Mouse (Mus musculus): ENCODE measurements around the gene Tcaim. TPM values are rescaled to one million over a fixed set of nuclear protein-coding genes. Genes with fewer than 3 reads are reported as not detected.
A peak's percentile ranks its signal among the peaks of the same experiment; 100 is the strongest.

Tcaim gene
- polyA plus RNA-seq (2012; rRNA removed), result 14.2 and 16.8 TPM in 2 replicates

GRCm38 (mm10) chr9:122805053-122805844 is at the start of gene Tcaim:
Gene Tcaim (plus strand): TSS chr9:122805539.
- Histone ChIP-seq H3K4me1 (ENCODE audit: control insufficient read depth, insufficient read depth, low read length) (peaks cover 10% of the 10 kb centered on the region; the same call in 1 of the 2 replicates), H3K27me3 (replicated peaks; ENCODE audit: control insufficient read depth, insufficient read depth, low read length) (no peaks in the 10 kb centered on the region), H3K36me3 (ENCODE audit: control insufficient read depth, insufficient read depth, low read length) (no peaks in the 10 kb centered on the region; the same call in 1 of the 2 replicates), H3K4me3 (ENCODE audit: insufficient read depth, low read depth, low read length) (peak within 1 kb of the TSS; percentile 85), H3K27ac (ENCODE audit: insufficient read depth, low read depth, low read length) (peak within 1 kb of the TSS; percentile 91)
- TF ChIP-seq POLR2A (IDR thresholded peaks at IDR 0.05; ENCODE audit: low read depth, low read length) (peak; percentile 40), CTCF (conservative IDR thresholded peaks at IDR 0.05; ENCODE audit: insufficient read depth, insufficient read length, low read depth, low read length) (no peak)
- 5% methylated on average over 42 of the region's 42 CpGs for WGBS
- DNase-seq, result peak; percentile 97

GRCm38 (mm10) chr9:122757614-122758013 is 47.7 kb upstream of the Tcaim start:
- Histone ChIP-seq H3K27ac (ENCODE audit: insufficient read depth, low read depth, low read length) (no peak overlapping the region), H3K4me1 (ENCODE audit: control insufficient read depth, insufficient read depth, low read length) (no peaks in the 10 kb centered on the region), H3K4me3 (ENCODE audit: insufficient read depth, low read depth, low read length) (no peak overlapping the region), H3K36me3 (ENCODE audit: control insufficient read depth, insufficient read depth, low read length) (no peaks in the 10 kb centered on the region), H3K27me3 (replicated peaks; ENCODE audit: control insufficient read depth, insufficient read depth, low read length) (no peaks in the 10 kb centered on the region)
- TF ChIP-seq CTCF (conservative IDR thresholded peaks at IDR 0.05; ENCODE audit: insufficient read depth, insufficient read length, low read depth, low read length) (no peak), POLR2A (IDR thresholded peaks at IDR 0.05; ENCODE audit: low read depth, low read length) (no peak)
- 54% methylated on average over 2 of the region's 2 CpGs for WGBS
- no peak for DNase-seq

- Histone ChIP-seq H3K27me3 (replicated peaks; ENCODE audit: control insufficient read depth, insufficient read depth, low read length) (no peaks in the 10 kb centered on the region), H3K36me3 (ENCODE audit: control insufficient read depth, insufficient read depth, low read length) (no peaks in the 10 kb centered on the region), H3K4me3 (ENCODE audit: insufficient read depth, low read depth, low read length) (no peak overlapping the region), H3K4me1 (ENCODE audit: control insufficient read depth, insufficient read depth, low read length) (no peaks in the 10 kb centered on the region), H3K27ac (ENCODE audit: insufficient read depth, low read depth, low read length) (no peak overlapping the region)
- TF ChIP-seq POLR2A (IDR thresholded peaks at IDR 0.05; ENCODE audit: low read depth, low read length), result no peak
- DNase-seq, result no peak
Observed at GRCm38 (mm10) chr9:122760111-122760510, 45.2 kb upstream of the Tcaim start.

- no peaks in the 10 kb centered on the region for H3K4me1 ChIP-seq (ENCODE audit: control insufficient read depth, insufficient read depth, low read length)
- H3K4me3 ChIP-seq (ENCODE audit: insufficient read depth, low read depth, low read length), result no peak overlapping the region
- WGBS, result 66% methylated on average over 5 of the region's 5 CpGs
- DNase-seq, result no peak
- TF ChIP-seq CTCF (conservative IDR thresholded peaks at IDR 0.05; ENCODE audit: insufficient read depth, insufficient read length, low read depth, low read length) (no peak), POLR2A (IDR thresholded peaks at IDR 0.05; ENCODE audit: low read depth, low read length) (no peak)
- H3K27ac ChIP-seq (ENCODE audit: insufficient read depth, low read depth, low read length), result no peak overlapping the region
- H3K27me3 ChIP-seq (replicated peaks; ENCODE audit: control insufficient read depth, insufficient read depth, low read length), result no peaks in the 10 kb centered on the region
- no peaks in the 10 kb centered on the region for H3K36me3 ChIP-seq (ENCODE audit: control insufficient read depth, insufficient read depth, low read length)
Observed at GRCm38 (mm10) chr9:122785231-122785630, 20.1 kb upstream of the Tcaim start.

GRCm38 (mm10) chr9:122786534-122786933 is 18.8 kb upstream of the Tcaim start:
- Histone ChIP-seq H3K4me1 (ENCODE audit: control insufficient read depth, insufficient read depth, low read length) (no peaks in the 10 kb centered on the region), H3K27ac (ENCODE audit: insufficient read depth, low read depth, low read length) (no peak overlapping the region), H3K36me3 (ENCODE audit: control insufficient read depth, insufficient read depth, low read length) (no peaks in the 10 kb centered on the region), H3K4me3 (ENCODE audit: insufficient read depth, low read depth, low read length) (no peak overlapping the region), H3K27me3 (replicated peaks; ENCODE audit: control insufficient read depth, insufficient read depth, low read length) (no peaks in the 10 kb centered on the region)
- no peak for DNase-seq
- 86% methylated on average over 1 of the region's 1 CpGs for WGBS
- TF ChIP-seq POLR2A (IDR thresholded peaks at IDR 0.05; ENCODE audit: low read depth, low read length) (no peak), CTCF (conservative IDR thresholded peaks at IDR 0.05; ENCODE audit: insufficient read depth, insufficient read length, low read depth, low read length) (no peak)

GRCm38 (mm10) chr9:122805845-122806341 is 554 bp downstream of the Tcaim start:
- Histone ChIP-seq H3K27me3 (replicated peaks; ENCODE audit: control insufficient read depth, insufficient read depth, low read length) (no peaks in the 10 kb centered on the region), H3K36me3 (ENCODE audit: control insufficient read depth, insufficient read depth, low read length) (no peaks in the 10 kb centered on the region; the same call in 1 of the 2 replicates), H3K4me3 (ENCODE audit: insufficient read depth, low read depth, low read length) (peak overlapping the region; percentile 85), H3K27ac (ENCODE audit: insufficient read depth, low read depth, low read length) (peak overlapping the region; percentile 91), H3K4me1 (ENCODE audit: control insufficient read depth, insufficient read depth, low read length) (peaks cover 10% of the 10 kb centered on the region; the same call in 1 of the 2 replicates)
- no peak for DNase-seq
- 8% methylated on average over 10 of the region's 10 CpGs for WGBS
- TF ChIP-seq CTCF (conservative IDR thresholded peaks at IDR 0.05; ENCODE audit: insufficient read depth, insufficient read length, low read depth, low read length) (no peak), POLR2A (IDR thresholded peaks at IDR 0.05; ENCODE audit: low read depth, low read length) (no peak)

- DNase-seq, result peak; percentile 61
- Histone ChIP-seq H3K27me3 (replicated peaks; ENCODE audit: control insufficient read depth, insufficient read depth, low read length) (no peaks in the 10 kb centered on the region), H3K4me3 (ENCODE audit: insufficient read depth, low read depth, low read length) (no peak overlapping the region), H3K27ac (ENCODE audit: insufficient read depth, low read depth, low read length) (peak overlapping the region; percentile 91; the same call in 1 of the 2 replicates), H3K36me3 (ENCODE audit: control insufficient read depth, insufficient read depth, low read length) (no peaks in the 10 kb centered on the region; the same call in 1 of the 2 replicates), H3K4me1 (ENCODE audit: control insufficient read depth, insufficient read depth, low read length) (peaks cover 10% of the 10 kb centered on the region; the same call in 1 of the 2 replicates)
- WGBS, result 74% methylated on average over 2 of the region's 2 CpGs
- no peak for TF ChIP-seq POLR2A (IDR thresholded peaks at IDR 0.05; ENCODE audit: low read depth, low read length)
- no peak for TF ChIP-seq CTCF (conservative IDR thresholded peaks at IDR 0.05; ENCODE audit: insufficient read depth, insufficient read length, low read depth, low read length)
Observed at GRCm38 (mm10) chr9:122807186-122807585, 1.8 kb downstream of the Tcaim start.

All from kidney, adult 2 months (tissue).